Mouse (Mus musculus): ENCODE measurements at regions not wholly inside any gene's neighbourhood (a gene's known extent, or its start where the extent isn't known, plus 50 kb on each side); places are given as distances from the start of the nearest gene placed in this dataset.

DNA sequence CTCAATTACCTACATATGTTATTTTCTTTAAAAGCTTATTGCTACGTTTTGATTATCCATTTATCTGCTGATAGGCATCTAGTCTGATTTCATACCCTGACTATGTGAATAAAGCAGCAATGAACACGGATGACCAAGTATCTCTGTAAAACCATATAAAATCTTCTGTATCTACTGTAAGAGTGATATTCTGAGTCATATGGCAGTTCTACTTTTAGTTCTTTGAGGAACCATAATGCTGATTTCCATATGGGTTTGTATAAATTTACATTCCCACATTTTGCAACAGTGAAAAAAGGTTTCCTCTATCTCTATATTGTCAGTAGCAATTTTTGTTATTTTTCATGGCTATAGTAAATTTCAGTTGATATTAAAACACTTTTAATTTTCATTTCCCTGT is 280.6 kb downstream of the Fsip2 start:
- TF ChIP-seq POLR2A (IDR thresholded peaks at IDR 0.05; ENCODE audit: borderline replicate concordance, extremely low read depth, insufficient read depth, insufficient read length, poor library complexity, severe bottlenecking): no peak
- no peak for TF ChIP-seq CTCF (IDR thresholded peaks at IDR 0.05; ENCODE audit: borderline replicate concordance, extremely low read depth, insufficient read depth, insufficient read length)
- no peak for DNase-seq (ENCODE audit: low read depth)

DNA sequence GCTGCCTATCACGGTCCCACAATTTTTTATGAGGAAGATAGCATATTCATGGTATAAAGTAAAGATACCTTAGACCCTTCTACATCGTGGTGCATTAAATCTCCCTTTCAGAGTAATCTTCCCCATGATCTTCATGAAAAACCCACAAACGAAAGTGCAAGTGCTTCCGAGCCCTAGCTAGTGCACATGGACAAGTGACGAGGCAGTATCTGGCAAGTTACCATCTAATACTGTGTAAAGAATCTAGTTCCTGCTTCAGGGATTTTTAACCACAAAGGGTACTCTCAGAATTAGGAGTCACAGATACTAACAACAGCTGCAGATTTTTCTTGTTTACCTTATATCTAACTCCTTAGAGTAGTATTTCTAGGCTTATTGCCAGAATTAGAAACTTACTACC is 282.8 kb downstream of the Fsip2 start:
- TF ChIP-seq CTCF (IDR thresholded peaks at IDR 0.05; ENCODE audit: borderline replicate concordance, extremely low read depth, insufficient read depth, insufficient read length) (no peak), POLR2A (IDR thresholded peaks at IDR 0.05; ENCODE audit: borderline replicate concordance, extremely low read depth, insufficient read depth, insufficient read length, poor library complexity, severe bottlenecking) (no peak)
- DNase-seq (ENCODE audit: low read depth): no peak

DNA sequence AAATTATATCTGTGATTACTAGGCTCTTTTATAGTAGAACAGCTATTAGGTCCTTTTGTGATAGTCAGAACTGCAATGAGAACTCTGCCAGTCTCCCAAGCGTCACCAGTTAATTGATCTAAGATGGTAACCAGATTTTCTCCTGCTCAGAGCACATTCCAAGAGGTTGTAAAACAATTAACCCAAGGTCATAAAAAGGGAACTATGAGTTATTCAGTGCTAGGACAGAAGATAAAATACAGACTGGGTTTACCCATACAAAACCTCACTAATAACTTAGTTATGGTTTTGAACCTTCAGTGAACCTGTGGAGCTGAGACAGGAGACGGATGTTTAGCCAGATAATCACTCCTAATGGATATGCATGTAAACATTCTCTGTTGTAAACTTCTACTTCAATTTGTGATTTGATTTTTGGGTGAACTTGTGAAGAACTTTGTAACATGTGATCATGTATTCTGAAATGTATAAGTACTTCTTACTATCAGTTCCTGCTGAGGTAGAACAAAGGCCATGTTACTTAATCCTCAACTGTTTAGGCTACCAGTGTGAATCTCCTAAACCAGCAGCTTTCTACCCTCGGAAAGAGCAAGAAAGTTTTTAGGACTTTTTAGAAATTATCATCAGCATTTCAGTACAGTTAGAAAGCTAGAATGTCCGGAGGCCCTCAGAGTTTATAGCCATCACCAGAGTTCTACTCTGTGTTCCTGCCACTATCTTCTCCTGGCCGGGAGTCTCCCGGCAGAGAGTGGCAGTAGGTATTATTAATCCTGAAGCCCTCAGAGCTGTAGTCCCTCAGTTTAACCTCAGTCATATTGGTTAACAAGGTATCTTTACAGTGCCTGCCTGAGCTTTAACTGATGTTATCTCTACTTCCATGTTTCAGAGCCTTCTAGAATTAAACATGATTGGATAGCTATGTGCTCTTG is 308.0 kb downstream of the Fsip2 start:
- no peak for TF ChIP-seq POLR2A (IDR thresholded peaks at IDR 0.05; ENCODE audit: borderline replicate concordance, extremely low read depth, insufficient read depth, insufficient read length, poor library complexity, severe bottlenecking)
- no peak for TF ChIP-seq CTCF (IDR thresholded peaks at IDR 0.05; ENCODE audit: borderline replicate concordance, extremely low read depth, insufficient read depth, insufficient read length)
- no peak for DNase-seq (ENCODE audit: low read depth)

DNA sequence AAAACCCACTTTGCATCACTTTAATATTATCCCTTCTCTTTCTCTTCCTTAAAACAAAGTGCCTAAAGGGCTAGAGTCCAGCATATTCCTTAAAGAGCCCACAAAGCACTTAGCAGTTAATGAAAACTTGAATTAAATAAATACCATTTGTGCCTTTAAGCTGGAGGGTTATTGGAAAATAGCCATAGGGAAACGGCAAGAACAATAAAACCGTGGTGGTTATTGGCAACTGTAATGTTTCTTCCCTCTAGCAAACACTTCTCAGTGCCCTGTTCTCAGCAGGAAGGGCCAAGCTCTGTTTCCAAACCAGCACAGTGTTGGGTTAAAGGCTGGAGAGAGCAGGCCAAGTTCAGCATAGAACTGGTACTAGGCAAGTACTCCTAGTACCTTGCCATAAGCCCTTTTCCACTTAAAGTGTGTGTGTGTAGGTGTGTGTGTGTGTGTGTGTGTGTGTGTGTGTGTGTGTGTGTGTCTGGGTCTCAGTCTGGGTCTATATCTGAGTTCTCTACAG is 313.4 kb downstream of the Fsip2 start:
- DNase-seq (ENCODE audit: low read depth): peak; percentile 50
- TF ChIP-seq POLR2A (IDR thresholded peaks at IDR 0.05; ENCODE audit: borderline replicate concordance, extremely low read depth, insufficient read depth, insufficient read length, poor library complexity, severe bottlenecking) (no peak), CTCF (IDR thresholded peaks at IDR 0.05; ENCODE audit: borderline replicate concordance, extremely low read depth, insufficient read depth, insufficient read length) (no peak)

DNA sequence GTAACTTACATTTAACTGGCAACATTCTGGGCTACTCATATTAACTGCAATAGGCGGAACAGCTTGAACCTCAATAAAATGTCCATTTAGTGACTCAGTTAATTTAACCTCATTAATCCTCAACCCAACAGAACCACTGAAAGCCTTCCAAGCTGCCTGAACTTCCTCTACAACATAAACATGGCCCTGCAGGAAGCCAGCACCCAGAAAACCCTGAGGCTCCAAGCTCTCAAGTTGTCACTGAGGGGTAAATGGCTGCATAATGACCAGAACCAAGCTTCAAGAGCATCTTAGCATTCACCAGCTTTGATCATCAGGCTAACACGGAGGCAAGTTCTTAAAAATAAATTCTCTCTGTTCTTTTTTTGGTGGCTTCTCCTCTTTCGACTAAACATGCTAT is 315.2 kb downstream of the Fsip2 start:
- TF ChIP-seq POLR2A (IDR thresholded peaks at IDR 0.05; ENCODE audit: borderline replicate concordance, extremely low read depth, insufficient read depth, insufficient read length, poor library complexity, severe bottlenecking) (no peak), CTCF (IDR thresholded peaks at IDR 0.05; ENCODE audit: borderline replicate concordance, extremely low read depth, insufficient read depth, insufficient read length) (no peak)
- DNase-seq (ENCODE audit: low read depth): peak; percentile 11

DNA sequence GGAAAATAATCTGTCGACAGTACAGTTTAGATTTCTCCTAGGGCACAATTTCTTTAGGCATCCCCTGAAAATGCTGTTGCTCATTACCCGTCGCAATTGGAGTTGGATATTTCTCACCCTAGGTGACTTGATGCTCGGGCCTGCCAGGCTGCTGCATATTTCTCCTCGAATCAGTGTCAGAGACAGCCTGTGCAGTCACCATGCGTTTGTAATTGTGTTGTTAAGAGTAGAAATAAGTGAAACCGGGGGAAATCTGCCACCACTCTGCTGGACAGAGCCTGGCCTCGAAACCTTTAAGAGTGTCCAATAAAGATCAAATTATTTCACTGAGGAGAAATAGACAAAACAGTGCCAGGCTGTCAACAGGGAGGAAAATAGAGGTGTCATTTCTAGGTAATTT is 340.7 kb upstream of the Zc3h15 start:
- DNase-seq (ENCODE audit: low read depth): peak; percentile 50

DNA sequence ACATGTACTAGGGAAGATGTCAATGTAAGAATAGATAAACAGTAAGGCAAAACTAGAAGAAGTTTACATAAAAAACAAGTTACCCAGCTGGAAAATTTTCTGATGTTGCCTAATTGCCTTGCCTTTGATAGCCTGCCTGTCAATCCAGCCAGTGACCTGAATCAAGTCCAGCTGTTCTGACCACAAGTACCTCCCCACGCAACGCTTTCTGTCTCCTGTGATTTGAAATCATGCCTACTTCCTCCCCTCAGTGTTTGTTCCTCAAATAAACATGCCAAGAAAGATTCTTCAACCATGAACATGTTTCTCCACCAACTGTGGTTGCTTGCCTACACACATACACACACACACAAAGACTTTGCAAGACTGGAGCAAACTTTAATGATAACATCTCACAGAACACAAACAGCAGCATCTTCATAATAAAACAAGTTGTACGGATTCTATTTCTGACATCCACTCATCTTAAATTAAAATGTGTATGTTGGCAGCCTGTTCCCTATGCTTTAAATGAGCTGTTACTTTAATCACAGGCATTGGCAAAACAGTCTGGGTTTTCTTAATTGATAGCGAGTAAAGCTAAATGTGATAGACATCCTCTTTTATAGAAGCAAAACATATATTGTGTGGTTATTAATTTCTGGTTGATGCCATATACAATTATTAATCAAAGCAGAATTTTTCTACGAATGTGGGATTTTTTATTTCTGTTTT is 312.0 kb upstream of the Zc3h15 start:
- DNase-seq (ENCODE audit: low read depth): peak; percentile 39
- TF ChIP-seq POLR2A (IDR thresholded peaks at IDR 0.05; ENCODE audit: borderline replicate concordance, extremely low read depth, insufficient read depth, insufficient read length, poor library complexity, severe bottlenecking) (no peak), CTCF (IDR thresholded peaks at IDR 0.05; ENCODE audit: borderline replicate concordance, extremely low read depth, insufficient read depth, insufficient read length) (no peak)

More for the DNA sequence above, 340.7 kb upstream of the Zc3h15 start:
- TF ChIP-seq CTCF (IDR thresholded peaks at IDR 0.05; ENCODE audit: borderline replicate concordance, extremely low read depth, insufficient read depth, insufficient read length) (no peak), POLR2A (IDR thresholded peaks at IDR 0.05; ENCODE audit: borderline replicate concordance, extremely low read depth, insufficient read depth, insufficient read length, poor library complexity, severe bottlenecking) (no peak)

DNA sequence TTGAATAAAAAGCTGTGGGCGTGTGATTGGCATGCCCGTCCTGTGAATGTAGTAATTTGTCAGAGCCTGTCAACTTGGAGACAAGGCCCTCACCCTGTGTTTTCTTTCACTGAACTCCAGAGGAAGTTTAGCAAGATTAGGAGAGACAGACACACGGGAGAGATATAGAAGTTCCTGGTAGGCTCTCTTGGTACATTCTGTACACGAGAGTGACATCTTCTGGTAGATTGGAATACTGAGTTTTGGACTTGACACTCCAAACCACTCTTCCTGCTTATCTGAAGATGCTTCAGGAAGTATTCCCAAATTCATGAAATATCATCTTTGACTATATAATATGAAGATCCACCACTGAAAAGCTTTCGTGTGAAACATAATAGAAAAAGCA is 311.5 kb upstream of the Zc3h15 start:
- DNase-seq (ENCODE audit: low read depth): peak; percentile 85
- TF ChIP-seq POLR2A (IDR thresholded peaks at IDR 0.05; ENCODE audit: borderline replicate concordance, extremely low read depth, insufficient read depth, insufficient read length, poor library complexity, severe bottlenecking) (no peak), CTCF (IDR thresholded peaks at IDR 0.05; ENCODE audit: borderline replicate concordance, extremely low read depth, insufficient read depth, insufficient read length) (peak; percentile 46; the same call in 1 of the 2 replicates)

DNA sequence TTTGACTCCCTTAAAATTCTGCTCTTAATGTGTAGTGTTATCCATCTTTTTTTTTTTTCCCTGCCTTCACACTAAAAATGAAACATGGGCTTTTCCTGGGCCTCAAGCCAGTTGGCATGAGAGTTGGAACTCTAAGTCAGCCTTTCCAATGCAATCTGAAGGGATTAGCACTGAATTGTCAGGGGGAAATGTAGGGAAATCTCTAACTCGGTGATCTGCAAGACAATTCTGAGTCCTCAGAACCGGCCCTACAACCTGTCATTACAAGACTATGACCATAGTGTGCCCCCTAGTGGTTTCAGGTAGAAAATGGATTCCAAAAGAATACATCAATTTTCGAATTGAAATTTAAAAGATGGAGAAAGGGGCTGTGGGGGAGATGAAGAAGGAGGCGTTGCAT is 306.9 kb upstream of the Zc3h15 start:
- DNase-seq (ENCODE audit: low read depth): peak; percentile 79
- TF ChIP-seq POLR2A (IDR thresholded peaks at IDR 0.05; ENCODE audit: borderline replicate concordance, extremely low read depth, insufficient read depth, insufficient read length, poor library complexity, severe bottlenecking) (no peak), CTCF (IDR thresholded peaks at IDR 0.05; ENCODE audit: borderline replicate concordance, extremely low read depth, insufficient read depth, insufficient read length) (peak; percentile 28; the same call in 1 of the 2 replicates)

DNA sequence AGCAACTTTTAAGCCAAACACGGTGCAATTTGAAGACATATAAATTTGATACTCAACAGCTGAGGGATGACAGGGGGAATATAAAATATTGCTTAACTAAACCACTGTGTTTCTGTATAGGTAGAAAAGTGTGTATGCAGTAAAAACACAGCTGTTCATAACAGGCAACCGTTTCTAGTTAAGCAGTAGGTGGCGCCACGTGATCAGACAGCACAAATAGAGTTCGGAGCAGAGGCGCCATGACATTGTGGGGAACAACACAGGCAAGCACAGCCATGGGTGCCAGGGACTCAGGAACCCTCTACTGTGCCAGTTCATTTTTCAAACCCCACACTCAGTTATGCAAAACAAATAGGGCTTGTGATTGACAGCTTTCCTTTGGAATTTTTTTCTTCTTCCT is 304.1 kb upstream of the Zc3h15 start:
- TF ChIP-seq CTCF (IDR thresholded peaks at IDR 0.05; ENCODE audit: borderline replicate concordance, extremely low read depth, insufficient read depth, insufficient read length) (peak; percentile 2; the same call in 1 of the 2 replicates), POLR2A (IDR thresholded peaks at IDR 0.05; ENCODE audit: borderline replicate concordance, extremely low read depth, insufficient read depth, insufficient read length, poor library complexity, severe bottlenecking) (no peak)
- DNase-seq (ENCODE audit: low read depth): no peak
